Mouse (Mus musculus) thymus, postnatal 10 days (tissue): ENCODE results near the gene Ptprg.

Source experiments
- DNase-seq, 2 experiments: peaks; one replicate each; pipeline ENCODE4 v3.0.0; 2021; ENCODE audit warnings: low spot score in 2 of 2

Gene Ptprg

GRCm38 (mm10) chr14:12139643-12140481 is 586.5 kb downstream of the Ptprg start:
- DNase-seq, result peak in 1 of 2 experiments; percentile 23

- no peak for DNase-seq
These were observed 590.7 kb downstream of the Ptprg start for GRCm38 (mm10) chr14:12143941-12144485.

- DNase-seq, result no peak
These were observed 592.6 kb downstream of the Ptprg start for GRCm38 (mm10) chr14:12145919-12146318.

GRCm38 (mm10) chr14:12149529-12149928 is 596.2 kb downstream of the Ptprg start:
- no peak for DNase-seq

GRCm38 (mm10) chr14:12151927-12152326 is 598.6 kb downstream of the Ptprg start:
- no peak for DNase-seq

- no peak for DNase-seq
These were observed 599.4 kb downstream of the Ptprg start for GRCm38 (mm10) chr14:12152748-12153147.

GRCm38 (mm10) chr14:12153599-12153998 is 600.3 kb downstream of the Ptprg start:
- no peak for DNase-seq

- no peak for DNase-seq
These were observed 608.5 kb downstream of the Ptprg start for GRCm38 (mm10) chr14:12161738-12162310.

GRCm38 (mm10) chr14:12162331-12162854 is 609.1 kb downstream of the Ptprg start:
- no peak for DNase-seq

GRCm38 (mm10) chr14:12163196-12163595 is 609.9 kb downstream of the Ptprg start:
- no peak for DNase-seq

GRCm38 (mm10) chr14:12167215-12167614 is 613.9 kb downstream of the Ptprg start:
- DNase-seq, result no peak

- no peak for DNase-seq
These were observed 614.3 kb downstream of the Ptprg start for GRCm38 (mm10) chr14:12167651-12168050.

GRCm38 (mm10) chr14:12177436-12177835 is 624.1 kb downstream of the Ptprg start:
- no peak for DNase-seq

GRCm38 (mm10) chr14:12178645-12179044 is 625.3 kb downstream of the Ptprg start:
- DNase-seq, result no peak

- no peak for DNase-seq
These were observed 626.8 kb downstream of the Ptprg start for GRCm38 (mm10) chr14:12180116-12180515.

GRCm38 (mm10) chr14:12185040-12185439 is 631.7 kb downstream of the Ptprg start:
- no peak for DNase-seq

- no peak for DNase-seq
These were observed 635.0 kb downstream of the Ptprg start for GRCm38 (mm10) chr14:12188352-12188751.

- no peak for DNase-seq
These were observed 635.9 kb downstream of the Ptprg start for GRCm38 (mm10) chr14:12189266-12189665.

- DNase-seq, result no peak
These were observed 636.6 kb downstream of the Ptprg start for GRCm38 (mm10) chr14:12189717-12190600.

GRCm38 (mm10) chr14:12191076-12191475 is 637.7 kb downstream of the Ptprg start:
- no peak for DNase-seq

GRCm38 (mm10) chr14:12198735-12199134 is 645.4 kb downstream of the Ptprg start:
- no peak for DNase-seq
